Comparison of ENCODE assay signal across 9 mouse cellular contexts in the genomic region with DNA sequence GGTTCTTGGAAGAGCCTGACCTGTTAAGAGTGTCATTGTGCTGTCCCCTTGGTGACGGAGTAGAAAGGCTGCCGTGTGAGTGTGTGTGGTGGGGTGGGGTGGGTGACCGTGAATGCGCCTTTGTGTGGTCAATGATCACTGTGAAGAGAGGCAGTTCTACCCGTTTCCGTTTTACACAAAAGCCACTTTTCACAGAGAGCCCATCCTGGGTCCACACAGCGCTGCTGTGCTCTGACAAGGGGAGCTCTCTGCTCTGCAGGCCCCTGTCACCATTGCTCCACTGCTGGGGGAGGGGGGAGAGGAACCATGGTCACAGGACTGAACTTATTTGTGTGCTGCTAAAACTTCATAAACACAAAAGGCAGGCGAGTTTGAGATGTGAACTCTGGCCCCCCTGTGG. TPM values are rescaled to one million over a fixed set of nuclear protein-coding genes. Genes with fewer than 3 reads are reported as not detected.
DNase-seq lines count a peak whose midpoint lies in the region; ATAC-seq lines count a peak whose summit lies in the region.
"Had no signal": no experiment of that assay in that cellular context is flagged by ENCODE, and none has a peak within 500 bp of the region (broad histone marks: within the 10 kb centered on the region; RNA-seq: fewer than 3 reads in every experiment).

No protein-coding gene starts in this region.

- peak; percentile 25; the same call in 1 of the 2 replicates for ATAC-seq in frontal cortex, adult (ENCODE audit: low TSS enrichment)
- no peak for ATAC-seq in neural tube, embryonic 11.5 days (ENCODE audit: insufficient read depth, low FRiP score, low TSS enrichment)
- no peak for ATAC-seq in limb, embryonic 12.5 days (ENCODE audit: insufficient number of reproducible peaks, insufficient read depth, low FRiP score, low TSS enrichment, low read depth)
- ATAC-seq in stomach, embryonic 15.5 days (ENCODE audit: insufficient read depth, low FRiP score, low read depth) = no peak

- H3K36me3 ChIP-seq in neural tube, embryonic 11.5 days (ENCODE audit: control insufficient read depth, insufficient read depth, low read length) = peaks cover 5% of the 10 kb centered on the region
- peaks cover 21% of the 10 kb centered on the region for H3K36me3 ChIP-seq in limb, embryonic 12.5 days
- H3K36me3 ChIP-seq in stomach, embryonic 15.5 days = peaks cover 2% of the 10 kb centered on the region; the same call in 1 of the 2 replicates

- peak overlapping the region; percentile 42; the same call in 1 of the 2 replicates for H3K9ac ChIP-seq in neural tube, embryonic 11.5 days (ENCODE audit: low read length)
- H3K9ac ChIP-seq in limb, embryonic 12.5 days (replicated peaks) = peak overlapping the region; percentile 14; the same call in 1 of the 2 replicates
- no peak overlapping the region for H3K9ac ChIP-seq in stomach, embryonic 15.5 days

- intact Hi-C loops in left cerebral cortex, postnatal 10 days (cut with DNase I) = no loop called here

- H3K27ac ChIP-seq in neural tube, embryonic 11.5 days (ENCODE audit: low read depth, low read length) = peak overlapping the region; percentile 39; the same call in 1 of the 2 replicates
- H3K27ac ChIP-seq in limb, embryonic 12.5 days = 0 out of 2 replicates have a peak overlapping the region, but pooled peaks have one; percentile 29
- H3K27ac ChIP-seq in stomach, embryonic 15.5 days = peak overlapping the region; percentile 57; the same call in 1 of the 2 replicates

- no peak for DNase-seq in frontal cortex, postnatal 36 days (ENCODE audit: low spot score in 2 of 2)
- no peak for DNase-seq in neural tube, embryonic 11.5 days (ENCODE audit: low spot score)
- DNase-seq in neural tube, embryonic 10.5 days (ENCODE audit: extremely low spot score, low spot score) = no peak
- DNase-seq in left cerebral cortex, postnatal 10 days (ENCODE audit: extremely low spot score in 1 of 2, low spot score in 2 of 2) = no peak
- DNase-seq in B cell, adult 2 months = no peak
- DNase-seq: kidney, postnatal 36 days had no signal

- H3K4me1 ChIP-seq in neural tube, embryonic 11.5 days (ENCODE audit: control insufficient read depth, insufficient read depth, low read length) = peaks cover 17% of the 10 kb centered on the region
- peaks cover 26% of the 10 kb centered on the region for H3K4me1 ChIP-seq in limb, embryonic 12.5 days (replicated peaks)
- peaks cover 38% of the 10 kb centered on the region for H3K4me1 ChIP-seq in stomach, embryonic 15.5 days

- H3K4me3 ChIP-seq in neural tube, embryonic 11.5 days (ENCODE audit: low read depth, low read length) = no peak overlapping the region
- H3K4me3 ChIP-seq in limb, embryonic 12.5 days (replicated peaks) = no peak overlapping the region
- H3K4me3 ChIP-seq in stomach, embryonic 15.5 days (replicated peaks) = no peak overlapping the region; the same call in 1 of the 2 replicates

- 43% methylated on average over 8 of the region's 8 CpGs for WGBS in neural tube, embryonic 11.5 days
- WGBS in limb, embryonic 12.5 days = 78% methylated on average over 8 of the region's 8 CpGs
- WGBS in stomach, embryonic 15.5 days = 56% methylated on average over 8 of the region's 8 CpGs

- peak overlapping the region; percentile 19; the same call in 1 of the 2 replicates for H3K4me2 ChIP-seq in neural tube, embryonic 11.5 days (ENCODE audit: low read depth)
- H3K4me2 ChIP-seq in limb, embryonic 12.5 days = 0 out of 2 replicates have a peak overlapping the region, but pooled peaks have one; percentile 99
- peak overlapping the region; percentile 99; the same call in 1 of the 2 replicates for H3K4me2 ChIP-seq in stomach, embryonic 15.5 days

- no peaks in the 10 kb centered on the region for H3K27me3 ChIP-seq in neural tube, embryonic 11.5 days (ENCODE audit: control insufficient read depth, insufficient read depth, low read length)
- no peaks in the 10 kb centered on the region for H3K27me3 ChIP-seq in limb, embryonic 12.5 days
- no peaks in the 10 kb centered on the region for H3K27me3 ChIP-seq in stomach, embryonic 15.5 days (replicated peaks)

- H3K9me3 ChIP-seq in neural tube, embryonic 11.5 days (ENCODE audit: control insufficient read depth, low read length) = no peaks in the 10 kb centered on the region
- no peaks in the 10 kb centered on the region for H3K9me3 ChIP-seq in limb, embryonic 12.5 days
- no peaks in the 10 kb centered on the region for H3K9me3 ChIP-seq in stomach, embryonic 15.5 days

RNA-seq across cellular contexts. Expression of gene Sppl2b, which starts 2.3 kb away (rescaled TPM):
- 31.2 and 34.2 TPM in 2 replicates for polyA plus RNA-seq in neural tube, embryonic 11.5 days (2014; fragmentation: Nextera tagmentation; extraction: Ambion mirVana)
- 43.7 and 50.3 TPM in 2 replicates for polyA plus RNA-seq in limb, embryonic 12.5 days (2016; fragmentation: Nextera tagmentation; extraction: Ambion mirVana)
- polyA plus RNA-seq in stomach, embryonic 15.5 days (2015; fragmentation: Nextera tagmentation; extraction: Ambion mirVana) = 37.1 and 41.9 TPM in 2 replicates
- 10 to 100 TPM; 81.5 to 90.2 TPM for total RNA-seq in left cerebral cortex, postnatal 10 days (2021)

RNA-seq across cellular contexts. Expression of gene Lsm7, which starts 2.4 kb away (rescaled TPM):
- polyA plus RNA-seq in neural tube, embryonic 11.5 days (2014; fragmentation: Nextera tagmentation; extraction: Ambion mirVana) = 305 and 307 TPM in 2 replicates
- polyA plus RNA-seq in limb, embryonic 12.5 days (2016; fragmentation: Nextera tagmentation; extraction: Ambion mirVana) = 344 and 378 TPM in 2 replicates
- 245 and 261 TPM in 2 replicates for polyA plus RNA-seq in stomach, embryonic 15.5 days (2015; fragmentation: Nextera tagmentation; extraction: Ambion mirVana)
- total RNA-seq in left cerebral cortex, postnatal 10 days (2021) = 10 to 100 TPM; 51.1 to 57.3 TPM

RNA-seq across cellular contexts. Expression of gene Lingo3, which starts 13.5 kb away (rescaled TPM):
- 0.40 and 0.66 TPM in 2 replicates for polyA plus RNA-seq in neural tube, embryonic 11.5 days (2014; fragmentation: Nextera tagmentation; extraction: Ambion mirVana)
- 0.79 and 0.87 TPM in 2 replicates for polyA plus RNA-seq in limb, embryonic 12.5 days (2016; fragmentation: Nextera tagmentation; extraction: Ambion mirVana)
- polyA plus RNA-seq in stomach, embryonic 15.5 days (2015; fragmentation: Nextera tagmentation; extraction: Ambion mirVana) = 0.24 TPM in 2 replicates
- total RNA-seq in left cerebral cortex, postnatal 10 days (2021) = 10 to 100 TPM; 25.4 to 30.9 TPM

RNA-seq across cellular contexts. Expression of gene Tmprss9, which starts 14.3 kb away (rescaled TPM):
- polyA plus RNA-seq in neural tube, embryonic 11.5 days (2014; fragmentation: Nextera tagmentation; extraction: Ambion mirVana) = 0.08 and 0.11 TPM in 2 replicates
- 0.08 TPM in 1 of 2 replicates, not detected in the other for polyA plus RNA-seq in limb, embryonic 12.5 days (2016; fragmentation: Nextera tagmentation; extraction: Ambion mirVana)
- 0.06 TPM in 1 of 2 replicates, not detected in the other for polyA plus RNA-seq in stomach, embryonic 15.5 days (2015; fragmentation: Nextera tagmentation; extraction: Ambion mirVana)
- total RNA-seq in left cerebral cortex, postnatal 10 days (2021) = under 1 TPM in 1 of 2 experiments, not detected in 1; 0.13 TPM

RNA-seq across cellular contexts. Expression of gene Oaz1, which starts 30.9 kb away (rescaled TPM):
- polyA plus RNA-seq in neural tube, embryonic 11.5 days (2014; fragmentation: Nextera tagmentation; extraction: Ambion mirVana) = 1,810 and 1,847 TPM in 2 replicates
- polyA plus RNA-seq in limb, embryonic 12.5 days (2016; fragmentation: Nextera tagmentation; extraction: Ambion mirVana) = 1,783 and 1,832 TPM in 2 replicates
- polyA plus RNA-seq in stomach, embryonic 15.5 days (2015; fragmentation: Nextera tagmentation; extraction: Ambion mirVana) = 1,556 and 1,602 TPM in 2 replicates
- 100 to 1,000 TPM; 414 to 433 TPM for total RNA-seq in left cerebral cortex, postnatal 10 days (2021)

Comparison
In these comparisons a context has a peak if more than half of its experiments do, and no peak if none do; other contexts are left out.
1. H3K4me2 ChIP-seq: peak in every context shown above with its lines; median percentile 99 in limb, embryonic 12.5 days; 99 in stomach, embryonic 15.5 days; 19 in neural tube, embryonic 11.5 days.